Mouse (Mus musculus) gastrocnemius, postnatal 14 days (tissue): Measurements from ENCODE around the gene Ube2j1. TPM values are rescaled to one million over a fixed set of nuclear protein-coding genes. Genes with fewer than 3 reads are reported as not detected.

Experiments
- DNase-seq: peaks from one replicate; pipeline ENCODE4 v3.0.0; 2021; ENCODE audit warnings: mixed read lengths
- intact Hi-C: fragments of 180-260 bp; cut with DNase I; formaldehyde crosslinking; loops from one replicate; pipeline ENCODE4 v1.15.1; 2025; ENCODE audit warnings: low total_unique reads
- total RNA-seq, 2 experiments: library from RNA; stranded (reverse); gene quantifications; 2 replicates each; pipeline ENCODE4 v1.2.3; 2021

Ube2j1 gene
- total RNA-seq, 2 experiments from 2014 or later: 51.1 to 56.2 TPM

- DNase-seq: no peak
- intact Hi-C loops: no loop called here
These were observed 23.6 kb upstream of the Ube2j1 start for GRCm38 (mm10) chr4:33007443-33008217.

DNA sequence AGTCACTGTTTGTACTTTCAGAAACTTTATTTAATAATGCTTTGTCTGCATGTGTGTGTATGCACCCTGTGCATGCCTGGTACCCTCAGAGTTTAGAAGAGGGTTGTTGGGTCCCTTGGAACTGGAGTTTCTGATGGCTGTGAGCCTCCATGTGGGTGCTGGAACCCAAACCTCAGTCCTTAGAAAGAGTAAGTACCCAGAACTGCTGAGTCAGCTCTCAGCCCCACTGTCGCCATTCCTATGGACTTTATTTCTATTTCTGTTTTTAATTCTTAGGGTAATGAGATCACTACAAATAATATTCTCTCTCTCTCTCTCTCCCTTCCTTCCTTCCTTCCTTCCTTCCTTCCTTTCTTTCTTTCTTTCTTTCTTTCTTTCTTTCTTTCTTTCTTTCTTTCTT is 21.1 kb upstream of the Ube2j1 start:
- intact Hi-C loops: loop anchor here (10.0 kb wide), 1 partner anchor 255 kb away; no protein-coding TSS in a partner anchor
- DNase-seq: no peak

DNA sequence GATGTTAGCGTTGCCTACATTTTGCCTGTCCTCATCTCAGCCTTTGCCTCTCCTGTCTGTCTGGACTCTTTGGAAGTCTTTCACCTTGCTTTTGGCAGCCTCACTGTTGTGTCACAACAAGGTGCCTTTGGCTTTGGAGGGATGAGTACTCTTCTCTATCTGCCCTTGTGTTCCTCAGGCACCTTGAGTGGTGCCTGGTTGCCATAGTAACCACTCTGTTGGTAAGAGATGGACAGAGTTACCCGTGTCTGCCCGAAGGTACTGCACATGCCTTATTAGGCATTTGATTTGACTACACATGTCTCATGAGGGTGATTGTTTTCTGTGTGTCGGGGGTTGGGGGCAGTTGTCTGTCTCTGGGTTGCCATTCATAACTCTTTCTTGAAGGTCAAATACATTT is 18.7 kb upstream of the Ube2j1 start:
- DNase-seq: no peak
- intact Hi-C loops: loop anchor here (10.0 kb wide), 1 partner anchor 258 kb away; no protein-coding TSS in a partner anchor

DNA sequence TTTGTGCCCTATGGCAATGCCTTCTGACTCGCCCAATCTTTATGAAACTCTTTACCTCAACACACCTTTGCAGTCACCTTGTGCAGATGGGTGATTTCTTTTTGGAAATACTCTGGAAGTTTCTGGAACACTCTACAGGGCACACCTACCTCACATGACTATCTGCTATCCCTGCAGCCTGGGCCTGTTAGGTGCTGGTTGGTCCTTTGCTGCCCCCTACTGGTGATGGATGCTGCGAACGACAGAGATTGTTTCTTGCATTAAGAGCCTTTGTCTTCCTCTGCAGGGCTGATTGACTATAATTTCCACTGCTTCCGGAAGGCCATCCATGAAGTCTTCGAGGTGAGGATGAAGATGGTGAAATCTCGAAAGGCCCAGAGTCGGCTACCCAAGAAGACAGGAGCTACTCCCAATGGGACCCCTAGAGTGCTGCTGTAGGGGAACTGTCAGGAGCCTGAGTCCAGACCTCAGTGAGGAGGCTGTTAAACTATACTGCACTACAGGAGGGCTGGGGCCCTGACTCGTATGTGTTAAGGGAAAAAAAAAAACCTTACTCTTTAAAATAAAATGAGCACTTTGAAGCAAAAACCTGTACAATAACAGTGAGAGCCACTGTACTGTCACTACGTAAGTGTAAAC is 12.7 kb upstream of the Ube2j1 start:
- intact Hi-C loops: loop anchor here (10.0 kb wide), 1 partner anchor 264 kb away; no protein-coding TSS in a partner anchor
- DNase-seq: peak; percentile 76

- no peak for DNase-seq
- intact Hi-C loops: loop anchor here (10.0 kb wide), 1 partner anchor 90 kb away; no protein-coding TSS in a partner anchor
These were observed 6.8 kb upstream of the Ube2j1 start for GRCm38 (mm10) chr4:33024420-33024819.

GRCm38 (mm10) chr4:33029104-33029503 is 2.1 kb upstream of the Ube2j1 start:
- no peak for DNase-seq
- intact Hi-C loops: loop anchor here (10.0 kb wide), 1 partner anchor 86 kb away; no protein-coding TSS in a partner anchor

DNA sequence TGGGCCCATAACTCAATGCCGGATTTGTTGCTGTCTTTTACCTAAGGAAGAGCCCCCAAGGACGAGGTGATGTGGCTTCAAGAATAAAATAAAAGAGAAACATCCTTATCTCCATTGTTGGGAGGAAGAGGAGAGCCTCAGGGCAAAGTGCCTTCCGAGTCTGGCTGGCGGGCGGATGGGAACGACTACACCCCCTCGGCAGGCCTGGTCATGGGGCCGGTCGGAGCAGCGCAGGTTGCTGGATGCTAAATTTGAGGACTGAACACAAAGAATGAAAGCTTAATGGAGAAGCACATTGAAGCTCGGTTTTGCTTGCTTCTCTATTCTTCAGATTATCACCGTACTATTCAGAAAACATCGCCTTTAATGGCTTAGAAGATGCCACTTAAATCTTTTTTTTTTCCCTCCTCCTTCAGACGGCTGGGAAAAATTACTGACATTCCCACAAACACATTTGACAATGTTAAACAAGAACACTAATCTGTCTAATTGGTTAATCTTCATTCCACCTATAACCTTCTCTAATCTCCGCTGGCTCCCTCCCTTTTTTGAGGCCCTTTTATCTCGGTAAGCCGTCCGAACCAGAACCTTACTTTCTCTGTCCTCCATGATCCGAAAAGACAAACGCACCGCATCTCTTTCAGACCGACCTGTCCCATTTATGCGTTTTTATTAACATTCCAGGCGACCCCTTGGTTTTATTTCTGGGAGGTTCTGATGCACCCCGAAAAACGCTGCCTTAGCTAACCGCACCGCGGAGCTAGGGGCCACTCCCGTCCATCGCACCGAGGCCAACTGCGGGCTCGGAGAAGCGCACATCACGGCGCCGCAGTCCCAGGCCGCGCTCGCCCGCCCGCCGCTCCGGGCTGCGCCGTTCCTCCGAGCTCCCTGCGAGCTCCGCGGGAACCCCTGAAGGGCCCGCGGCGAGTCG is 687 bp upstream of the Ube2j1 start:
- peak; percentile 41 for DNase-seq
- intact Hi-C loops: no loop called here

DNA sequence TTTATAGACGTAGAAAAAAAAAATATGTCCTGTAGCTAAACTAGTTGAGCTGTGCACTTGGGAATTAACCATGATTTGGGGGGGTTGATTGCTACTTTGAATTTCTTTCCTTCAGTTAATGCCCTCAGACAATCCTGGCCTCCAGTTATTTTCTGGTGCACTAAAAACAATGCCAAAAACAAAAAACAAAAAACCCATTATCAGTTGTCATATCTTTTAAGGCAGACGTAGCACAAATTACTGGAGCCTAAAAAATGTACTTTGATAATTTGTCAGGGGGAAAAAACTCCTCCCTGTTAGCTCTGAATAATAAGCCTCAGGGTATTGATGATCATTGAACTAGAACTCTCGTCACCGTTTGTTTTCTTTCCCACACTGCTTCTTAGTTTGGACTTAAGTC is 829 bp downstream of the Ube2j1 start:
- DNase-seq: no peak
- intact Hi-C loops: no loop called here

DNA sequence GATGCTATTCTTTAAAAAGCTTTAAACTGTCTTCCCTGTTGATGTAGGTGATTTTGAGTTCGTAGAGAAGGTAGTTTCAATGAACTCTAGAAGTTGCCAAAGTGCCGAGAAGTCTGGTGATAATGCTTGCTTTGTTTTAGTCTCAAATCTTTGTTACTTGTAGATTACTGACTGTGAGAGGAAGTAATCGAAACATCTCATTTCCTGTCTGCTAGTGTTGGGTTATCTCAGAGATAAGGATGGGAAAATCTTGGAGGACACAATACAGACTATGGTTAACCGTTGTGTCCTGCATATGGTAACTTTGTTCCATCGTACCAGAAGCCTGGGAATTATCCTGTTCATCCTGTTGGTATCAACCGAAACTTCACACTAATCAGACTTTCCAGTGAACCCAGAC is 2.3 kb downstream of the Ube2j1 start:
- DNase-seq: no peak
- intact Hi-C loops: no loop called here

DNA sequence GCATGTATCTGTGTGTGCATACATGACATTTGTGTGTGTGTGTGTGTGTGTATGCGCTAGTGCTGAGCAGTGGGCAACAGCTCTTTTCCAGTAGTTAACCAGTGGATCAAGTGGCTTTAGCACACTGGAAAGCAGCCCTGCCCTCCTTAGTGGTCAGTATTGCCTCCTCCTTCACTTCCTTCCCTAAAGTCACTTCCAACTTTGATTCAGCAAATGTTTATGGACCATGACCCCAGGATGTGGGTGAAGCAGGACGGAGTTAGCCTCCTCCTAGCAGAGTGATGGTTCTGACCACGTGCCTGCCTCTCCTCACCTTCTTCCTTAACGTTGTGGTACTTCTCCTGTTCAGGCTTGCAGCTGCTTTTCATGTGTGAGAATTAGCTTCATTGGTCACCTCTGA is 8.6 kb downstream of the Ube2j1 start:
- intact Hi-C loops: no loop called here
- no peak for DNase-seq

- intact Hi-C loops: no loop called here
- DNase-seq: no peak
These were observed 18.4 kb downstream of the Ube2j1 start for GRCm38 (mm10) chr4:33049601-33050000.

DNA sequence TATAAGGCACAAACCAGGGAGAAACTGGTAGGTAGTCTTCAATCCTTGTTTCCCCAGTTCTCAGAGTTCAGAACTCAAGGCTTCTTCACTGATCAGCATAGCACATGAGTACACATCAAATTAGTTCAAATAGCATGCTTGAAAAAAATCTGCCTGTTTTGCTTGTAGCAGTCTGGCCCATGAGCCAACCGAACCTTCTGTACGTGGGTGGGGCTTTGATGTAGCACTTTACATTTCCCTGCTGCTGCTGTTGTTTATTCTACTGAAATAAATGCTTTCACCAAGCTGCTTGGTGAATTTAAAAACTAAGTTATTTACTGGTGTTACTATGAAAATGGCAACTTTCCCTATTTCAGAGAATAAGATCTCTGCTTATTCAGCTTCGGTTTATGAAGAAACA is 20.8 kb downstream of the Ube2j1 start:
- no peak for DNase-seq
- intact Hi-C loops: no loop called here

GRCm38 (mm10) chr4:33052650-33053049 is 21.4 kb downstream of the Ube2j1 start:
- no peak for DNase-seq
- intact Hi-C loops: no loop called here

- intact Hi-C loops: no loop called here
- DNase-seq: no peak
These were observed 23.2 kb downstream of the Ube2j1 start for GRCm38 (mm10) chr4:33054426-33054825.

- DNase-seq: no peak
These were observed 25.1 kb downstream of the Ube2j1 start for GRCm38 (mm10) chr4:33056317-33056716.

DNA sequence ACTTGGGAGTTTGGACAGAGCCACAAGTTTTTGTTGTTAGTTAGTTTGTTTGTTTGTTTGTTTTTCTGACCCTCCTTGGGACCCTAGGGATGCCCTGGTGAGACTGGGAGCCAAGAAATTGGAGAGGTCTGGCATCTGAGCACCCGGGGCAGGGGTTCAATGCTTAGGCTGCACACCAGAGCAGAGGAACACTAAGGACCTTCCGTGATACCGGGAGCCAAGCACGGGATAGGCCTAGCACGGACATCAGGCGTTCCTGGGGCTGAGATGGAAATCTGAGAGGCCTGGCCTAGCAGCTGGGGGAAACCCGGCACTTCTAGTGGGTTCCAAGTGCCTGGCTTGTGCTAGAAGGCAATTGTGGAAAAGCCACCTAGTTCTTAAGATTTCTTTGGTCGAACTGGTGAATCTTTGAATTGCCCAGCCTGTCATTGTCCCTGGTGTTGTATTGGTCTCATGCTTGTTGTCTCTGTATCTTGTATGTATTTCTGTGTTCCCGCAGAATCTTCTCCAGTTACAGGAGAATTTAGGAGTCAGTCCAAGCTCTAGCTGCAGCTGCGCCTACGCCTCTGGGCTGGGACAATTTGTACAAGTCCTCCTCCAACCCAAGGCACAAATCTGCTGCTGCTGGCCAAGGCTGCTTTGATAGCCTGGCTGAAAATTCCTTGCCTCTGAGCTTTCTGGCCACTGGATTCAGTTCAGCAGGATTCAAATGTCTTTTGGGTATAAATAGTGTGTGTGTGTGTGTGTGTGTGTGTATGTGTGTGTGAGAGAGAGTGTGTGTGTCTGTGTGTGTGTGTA is 26.9 kb downstream of the Ube2j1 start:
- intact Hi-C loops: no loop called here

More at GRCm38 (mm10) chr4:33056317-33056716, 25.1 kb downstream of the Ube2j1 start:
- intact Hi-C loops: no loop called here

GRCm38 (mm10) chr4:33061158-33061557 is 29.9 kb downstream of the Ube2j1 start:
- intact Hi-C loops: no loop called here

More for the DNA sequence above, 26.9 kb downstream of the Ube2j1 start:
- DNase-seq: peak; percentile 81

GRCm38 (mm10) chr4:33062981-33063380 is 31.8 kb downstream of the Ube2j1 start, which contains the start of gene Gabrr2:
Gene Gabrr2 (plus strand): TSS chr4:33062999.
- intact Hi-C loops: no loop called here
- peak; percentile 63 for DNase-seq

More at GRCm38 (mm10) chr4:33061158-33061557, 29.9 kb downstream of the Ube2j1 start:
- DNase-seq: no peak

DNA sequence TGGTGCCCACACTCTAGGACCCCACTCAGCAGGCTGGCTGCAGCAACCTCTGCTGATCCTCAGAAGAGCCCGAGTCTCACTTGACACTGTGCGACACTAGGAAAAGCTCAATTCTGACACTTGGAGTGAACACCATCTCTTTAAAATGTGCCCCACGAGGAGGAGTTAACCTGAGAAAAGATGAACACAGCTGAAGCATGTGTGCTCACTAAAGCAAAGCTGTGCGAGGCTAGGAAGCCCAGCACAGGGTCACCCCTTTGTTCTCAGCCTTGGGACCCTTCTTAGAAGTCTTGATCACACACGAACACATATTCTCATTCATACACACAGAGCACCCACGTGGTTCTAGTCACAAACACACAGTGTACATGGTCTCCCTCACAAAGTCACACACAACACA is 33.8 kb downstream of the Ube2j1 start:
- intact Hi-C loops: no loop called here
- no peak for DNase-seq
